Mouse (Mus musculus): Measurements from ENCODE around the gene Tenm4.

DNA sequence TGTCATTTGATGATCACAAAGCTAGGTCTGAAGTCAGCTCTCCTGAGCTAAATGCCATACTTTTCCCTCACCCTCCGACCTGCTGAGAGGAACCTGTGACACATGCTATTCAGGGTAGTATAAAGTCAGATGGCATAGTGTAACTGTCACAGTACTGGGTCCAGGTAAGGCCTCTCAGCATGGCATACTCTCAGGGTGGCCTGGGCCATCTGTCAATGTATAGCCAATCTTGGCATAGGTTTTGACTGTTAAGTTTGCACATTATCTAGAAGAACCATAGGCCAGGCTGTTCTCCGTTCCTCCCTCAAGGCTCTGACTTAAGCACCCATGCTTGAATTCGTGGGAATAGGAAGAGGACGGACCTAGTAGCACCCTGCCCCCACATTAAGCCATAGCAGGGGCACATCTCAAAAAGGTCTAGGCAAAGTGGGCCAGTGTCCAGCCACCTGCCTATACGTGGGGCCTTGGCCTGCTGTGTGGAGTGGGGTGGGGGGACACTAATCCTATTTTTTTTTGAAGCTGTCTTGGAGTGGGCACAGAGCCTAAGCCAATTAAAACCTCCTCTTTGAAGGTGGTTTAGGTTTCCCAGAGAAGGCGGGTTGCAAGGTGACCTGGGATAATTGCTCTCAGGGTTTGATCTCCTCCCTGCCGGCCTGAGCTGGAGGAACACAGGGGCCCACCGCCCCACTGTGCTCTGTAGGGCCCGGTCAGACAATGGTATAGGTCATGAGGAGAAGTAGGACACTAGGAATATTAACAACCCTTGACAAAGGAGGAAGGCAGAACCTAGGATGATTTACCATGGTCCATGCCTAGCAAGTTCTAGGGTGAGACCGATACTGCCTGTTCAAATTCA, 359.8 kb downstream of the Tenm4 start:
- no peak for TF ChIP-seq CHD2 (IDR thresholded peaks at IDR 0.05; ENCODE audit: low read depth, low read length)
- TF ChIP-seq ZC3H11A (IDR thresholded peaks at IDR 0.05; ENCODE audit: borderline replicate concordance, low read depth, low read length): no peak
- TF ChIP-seq HCFC1 (IDR thresholded peaks at IDR 0.05; ENCODE audit: borderline replicate concordance, insufficient read depth, low read length): no peak
